ENCODE assay signal across 21 mouse cellular contexts in genomic region chr17:5998235-5998500, GRCm38 (mm10). TPM values are rescaled to one million over a fixed set of nuclear protein-coding genes. Genes with fewer than 3 reads are reported as not detected.
A peak's percentile ranks its signal among the peaks of the same experiment; 100 is the strongest.
DNase-seq lines count a peak whose midpoint lies in the region; ATAC-seq and TF ChIP-seq lines count a peak whose summit lies in the region.
"Had no signal": no experiment of that assay in that cellular context is flagged by ENCODE, and none has a peak within 500 bp of the region (broad histone marks: within the 10 kb centered on the region; RNA-seq: fewer than 3 reads in every experiment).

No protein-coding gene starts in this region.

- 0 out of 2 replicates have a peak overlapping the region, but pooled peaks have one; percentile 4 for H3K4me3 ChIP-seq in heart, adult 2 months
- H3K4me3 ChIP-seq in heart, embryonic 14.5 days (ENCODE audit: control insufficient read depth in 1 of 2, insufficient read depth in 1 of 2, low read depth in 1 of 2, low read length in 2 of 2): no peak overlapping the region
- no peak overlapping the region for H3K4me3 ChIP-seq in testis, adult 2 months (ENCODE audit: control insufficient read depth, low read depth, low read length)
- H3K4me3 ChIP-seq: erythroblast, embryonic 14.5 days; hindbrain, embryonic 13.5 days; midbrain, embryonic 13.5 days; neural tube, embryonic 15.5 days had no signal

- peaks cover 8% of the 10 kb centered on the region for H3K36me3 ChIP-seq in heart, adult 2 months (ENCODE audit: control insufficient read depth, insufficient read depth, low read length)
- H3K36me3 ChIP-seq in heart, embryonic 14.5 days (ENCODE audit: control insufficient read depth, insufficient read depth, low read length): 0 out of 2 replicates have a peak, but pooled peaks cover 8% of the 10 kb centered on the region
- no peaks in the 10 kb centered on the region for H3K36me3 ChIP-seq in testis, adult 2 months (ENCODE audit: control insufficient read depth, insufficient read depth, low read length)
- H3K36me3 ChIP-seq: hindbrain, embryonic 13.5 days; midbrain, embryonic 13.5 days; neural tube, embryonic 15.5 days had no signal

- DNase-seq in heart, adult 2 months: no peak
- no peak for DNase-seq in heart, adult 8-10 months (ENCODE audit: low spot score)
- no peak for DNase-seq in heart, postnatal 4 days
- no peak for DNase-seq in testis, postnatal 14 days (ENCODE audit: low spot score)
- DNase-seq in spleen, postnatal 14 days (ENCODE audit: low spot score in 2 of 2): no peak
- DNase-seq: forebrain, postnatal 0 days; kidney, adult 9 months; kidney, postnatal 10 days; liver; right cerebral cortex, postnatal 25 days; thymus, postnatal 4 days had no signal

- peak overlapping the region; percentile 90 for H3K27ac ChIP-seq in heart, adult 2 months
- H3K27ac ChIP-seq in heart, embryonic 14.5 days (replicated peaks in 1 of 2; ENCODE audit: control insufficient read depth in 1 of 2, insufficient read depth in 1 of 2, low read depth in 2 of 2, low read length in 2 of 2): peak overlapping the region; percentile 96 to 98
- H3K27ac ChIP-seq in testis, adult 2 months (ENCODE audit: control insufficient read depth, insufficient read depth, low read depth, low read length): peak overlapping the region; percentile 75
- H3K27ac ChIP-seq: hindbrain, embryonic 13.5 days; liver, embryonic 14.5 days; macrophage; midbrain, embryonic 13.5 days; neural tube, embryonic 15.5 days had no signal

- no peaks in the 10 kb centered on the region for H3K9me3 ChIP-seq in heart, embryonic 14.5 days (ENCODE audit: control insufficient read depth, low read length)
- H3K9me3 ChIP-seq: hindbrain, embryonic 13.5 days; midbrain, embryonic 13.5 days; neural tube, embryonic 15.5 days had no signal

- H3K79me2 ChIP-seq in heart, adult 2 months (replicated peaks; ENCODE audit: control insufficient read depth, insufficient read depth, low read length): no peaks in the 10 kb centered on the region

- no peaks in the 10 kb centered on the region for H3K27me3 ChIP-seq in heart, adult 2 months (ENCODE audit: control insufficient read depth, insufficient read depth, low read length)
- no peaks in the 10 kb centered on the region for H3K27me3 ChIP-seq in heart, embryonic 14.5 days (ENCODE audit: control insufficient read depth, insufficient read depth, low read length)
- H3K27me3 ChIP-seq in testis, adult 2 months (ENCODE audit: control insufficient read depth, insufficient read depth, low read length): no peaks in the 10 kb centered on the region
- H3K27me3 ChIP-seq: hindbrain, embryonic 13.5 days; midbrain, embryonic 13.5 days; neural tube, embryonic 15.5 days; Patski had no signal

- peak overlapping the region; percentile 43 for H3K4me2 ChIP-seq in heart, embryonic 14.5 days (ENCODE audit: low read length)
- H3K4me2 ChIP-seq: hindbrain, embryonic 13.5 days; midbrain, embryonic 13.5 days; neural tube, embryonic 15.5 days had no signal

- H3K4me1 ChIP-seq in heart, adult 2 months (ENCODE audit: control insufficient read depth, insufficient read depth, low read length): peaks cover 30% of the 10 kb centered on the region
- peaks cover 48 to 74% of the 10 kb centered on the region in 2 experiments for H3K4me1 ChIP-seq in heart, embryonic 14.5 days (ENCODE audit: control insufficient read depth in 2 of 2, insufficient read depth in 2 of 2, low read length in 2 of 2)
- peaks cover 13% of the 10 kb centered on the region for H3K4me1 ChIP-seq in testis, adult 2 months (ENCODE audit: control insufficient read depth, insufficient read depth, low read length)
- H3K4me1 ChIP-seq: midbrain, embryonic 13.5 days; neural tube, embryonic 15.5 days had no signal

- TF ChIP-seq EP300 in heart, adult 2 months (IDR thresholded peaks at IDR 0.05; ENCODE audit: insufficient read depth, low read depth, low read length): no peak

- intact Hi-C loops in heart, adult 2 months (cut with DNase I): no loop called here

- ATAC-seq in heart, embryonic 14.5 days (ENCODE audit: insufficient number of reproducible peaks, insufficient read depth, low FRiP score, low read depth): no peak
- ATAC-seq: forebrain, postnatal 0 days; intestine, postnatal 0 days; midbrain, embryonic 13.5 days; Patski had no signal

- no peak for TF ChIP-seq CTCF in heart, adult 2 months (IDR thresholded peaks at IDR 0.05)
- TF ChIP-seq CTCF in testis, adult 2 months (IDR thresholded peaks at IDR 0.05; ENCODE audit: control insufficient read depth, insufficient read depth, insufficient replicate concordance, low read depth, low read length): no peak

- 0 out of 2 replicates have a peak overlapping the region, but pooled peaks have one; percentile 33 for H3K9ac ChIP-seq in heart, adult 2 months (ENCODE audit: low read depth, low read length)
- peak overlapping the region; percentile 52; the same call in 1 of the 2 replicates for H3K9ac ChIP-seq in heart, embryonic 14.5 days (ENCODE audit: low read length)
- H3K9ac ChIP-seq: forebrain, postnatal 0 days; hindbrain, embryonic 13.5 days; liver, embryonic 14.5 days; midbrain, embryonic 13.5 days; neural tube, embryonic 15.5 days had no signal

- TF ChIP-seq POLR2A in heart, adult 2 months (IDR thresholded peaks at IDR 0.05; ENCODE audit: insufficient read depth, low read depth, low read length): no peak
- no peak for TF ChIP-seq POLR2A in testis, adult 2 months (IDR thresholded peaks at IDR 0.05; ENCODE audit: control insufficient read depth, low read depth, low read length)

RNA-seq across cellular contexts. Expression of gene Synj2, which starts 57.1 kb away (rescaled TPM):
- total RNA-seq in heart, adult 2 months (2021): 10 to 100 TPM; 43.7 to 58.1 TPM
- 21.2 and 25.8 TPM in 2 replicates for polyA plus RNA-seq in heart, adult 2 months (2012; rRNA removed)
- 10 to 100 TPM; 59.2 to 67.8 (median 64.1) TPM for total RNA-seq in heart, adult 8-10 months (2022)
- 4.3 and 4.7 TPM in 2 replicates for polyA plus RNA-seq in heart, embryonic 14.5 days (2014; fragmentation: Nextera tagmentation; extraction: Ambion mirVana)
- 10 to 100 TPM; 26.5 to 28.6 TPM for total RNA-seq in heart, postnatal 4 days (2021)
- polyA plus RNA-seq in testis, adult 2 months (2012; rRNA removed): 29.1 and 32.9 TPM in 2 replicates
- polyA plus RNA-seq: erythroblast, embryonic 14.5 days had no signal
